Mouse (Mus musculus): ENCODE measurements around the gene Wsb1.

DNA sequence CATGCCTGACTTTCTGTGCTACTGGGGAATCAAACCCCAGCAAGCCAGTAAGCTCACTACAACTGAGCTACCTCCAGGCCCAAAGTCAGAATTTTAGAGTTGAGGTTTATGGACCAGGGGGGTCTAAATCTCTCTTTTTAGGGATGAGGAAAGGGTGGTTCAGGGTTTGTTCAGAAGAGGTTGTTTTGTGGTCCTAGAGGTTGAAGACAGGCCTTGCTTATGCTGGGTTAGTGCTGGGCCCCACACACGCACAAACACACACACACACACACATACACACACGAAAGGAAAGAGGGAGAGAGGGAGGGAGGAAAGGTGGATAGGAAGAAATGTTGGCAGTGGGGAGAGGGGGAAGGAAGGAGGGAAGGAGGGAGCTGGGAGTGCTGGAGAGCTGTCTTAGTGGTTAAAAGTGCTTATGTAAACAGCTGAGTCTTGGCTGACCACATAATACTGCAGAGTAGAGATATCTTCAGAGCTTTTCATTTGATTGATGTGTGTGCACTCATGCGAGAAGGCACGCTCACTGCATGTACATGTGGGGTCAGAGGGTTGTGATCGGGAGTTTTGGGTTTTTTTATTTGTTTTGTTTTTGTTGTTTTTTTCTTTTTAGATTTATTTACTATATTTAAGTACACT, 42.5 kb upstream of the Wsb1 start, which contains the start of gene Gm9964:
- no peak for TF ChIP-seq CTCF (conservative IDR thresholded peaks at IDR 0.05; ENCODE audit: low read length)
- no peak for TF ChIP-seq POU5F1 (IDR thresholded peaks at IDR 0.05; ENCODE audit: borderline replicate concordance, low read length)
- TF ChIP-seq NANOG (IDR thresholded peaks at IDR 0.05; ENCODE audit: borderline replicate concordance, low read length) = no peak
